Mouse (Mus musculus): ENCODE results near the gene Gm26992.

Gene Gm26992

DNA sequence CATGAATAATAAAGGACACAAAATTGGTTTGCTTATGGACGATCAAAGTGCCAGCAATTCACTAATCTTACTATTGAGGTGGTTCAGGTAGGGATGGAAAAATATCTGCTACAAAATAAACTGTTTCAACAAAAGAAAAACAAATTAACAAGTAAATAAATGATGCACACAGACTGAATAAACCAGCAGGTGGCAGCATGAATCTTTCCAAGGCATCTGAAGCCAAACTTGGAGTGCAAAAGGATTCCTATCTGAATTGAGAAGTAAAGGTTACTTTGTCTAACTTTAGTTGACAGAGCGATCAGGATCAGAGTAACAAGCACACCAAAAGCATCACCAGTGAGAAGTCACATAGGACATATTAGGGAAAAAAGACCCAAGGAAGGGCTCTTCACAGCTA lies 62.2 kb downstream of the Gm26992 start:
- peak; percentile 70 for DNase-seq

- no peak for DNase-seq
These were observed 69.0 kb downstream of the Gm26992 start for GRCm38 (mm10) chrX:103490853-103491252.

DNA sequence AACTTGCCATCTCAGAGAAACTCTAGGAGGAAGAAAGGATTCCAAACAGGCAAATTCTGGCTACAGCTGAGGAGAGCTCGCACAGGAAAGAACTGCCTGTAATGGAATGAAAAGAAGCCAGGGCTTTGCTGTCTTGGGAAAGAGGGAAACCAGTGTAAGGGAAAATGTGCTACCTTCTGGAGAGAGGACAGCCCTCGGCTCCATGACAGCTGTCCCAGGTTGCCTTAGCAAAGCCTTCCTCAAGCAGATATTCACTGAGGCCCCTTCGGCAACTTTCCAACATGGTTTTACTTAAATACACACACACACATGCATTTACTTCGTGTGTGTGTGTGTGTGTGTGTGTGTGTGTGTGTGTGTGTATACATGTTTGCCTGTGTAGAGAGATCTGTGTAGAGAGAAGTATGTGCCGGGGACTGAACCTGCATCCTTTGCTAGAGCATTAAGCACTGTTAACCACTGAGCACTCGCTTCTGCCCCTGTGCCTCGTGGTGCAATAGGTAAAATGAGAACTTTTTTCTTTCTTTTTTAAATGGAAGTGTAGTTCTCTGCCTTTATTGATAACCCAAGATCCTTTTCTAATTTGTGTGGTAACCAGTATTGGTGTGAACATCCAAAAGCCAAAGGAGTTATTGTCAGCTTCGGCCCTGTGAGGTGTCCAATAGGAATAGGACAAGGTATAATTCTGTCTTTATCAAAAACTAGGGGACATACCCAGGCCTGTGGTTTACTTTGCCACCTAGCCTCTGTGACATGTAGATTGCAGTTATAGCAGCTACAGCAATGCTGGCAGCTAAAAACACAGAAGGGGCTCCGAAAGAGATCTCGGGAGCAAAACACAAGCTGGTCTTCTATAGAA lies 70.8 kb downstream of the Gm26992 start:
- DNase-seq, result peak; percentile 64

GRCm38 (mm10) chrX:103493351-103494173 lies 71.8 kb downstream of the Gm26992 start:
- DNase-seq, result peak; percentile 79

DNA sequence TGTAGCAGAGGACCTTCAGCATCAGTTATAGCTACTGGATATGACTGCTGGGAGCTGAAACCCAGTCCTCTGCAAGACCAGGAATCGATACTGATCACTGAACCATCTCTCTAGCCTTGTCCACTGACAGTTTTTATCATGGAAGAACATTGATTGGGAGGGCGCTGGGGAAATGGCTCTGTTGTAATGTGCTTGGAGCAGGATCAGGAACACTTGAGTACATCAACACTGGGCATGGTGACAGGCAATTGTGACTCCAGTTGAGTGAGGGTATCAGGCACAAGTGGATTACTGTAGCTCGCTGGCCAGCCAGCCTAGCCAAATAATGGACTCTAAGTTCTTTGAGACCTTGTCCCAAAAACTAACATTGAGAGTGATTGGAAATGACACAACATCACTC lies 77.6 kb downstream of the Gm26992 start:
- no peak for DNase-seq

DNA sequence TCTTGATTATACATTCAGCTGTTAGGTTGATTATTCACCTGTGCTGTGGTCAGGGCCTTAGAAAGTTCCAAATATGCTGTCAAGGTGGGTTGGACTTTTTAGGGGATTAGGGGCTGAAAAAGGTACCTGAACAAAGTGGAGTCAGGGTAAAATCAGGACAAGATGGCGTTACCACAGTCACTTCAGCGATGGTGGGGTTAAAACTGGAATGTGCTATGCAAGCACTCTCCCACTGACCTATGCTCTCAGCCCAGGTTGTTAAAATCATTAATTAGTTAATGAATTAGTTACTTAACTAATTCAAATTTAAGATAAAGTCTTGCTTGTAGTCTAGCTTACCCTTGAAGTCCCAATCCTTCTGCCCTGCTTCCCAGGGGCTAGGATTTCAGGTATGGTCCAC lies 78.3 kb downstream of the Gm26992 start:
- DNase-seq, result no peak

DNA sequence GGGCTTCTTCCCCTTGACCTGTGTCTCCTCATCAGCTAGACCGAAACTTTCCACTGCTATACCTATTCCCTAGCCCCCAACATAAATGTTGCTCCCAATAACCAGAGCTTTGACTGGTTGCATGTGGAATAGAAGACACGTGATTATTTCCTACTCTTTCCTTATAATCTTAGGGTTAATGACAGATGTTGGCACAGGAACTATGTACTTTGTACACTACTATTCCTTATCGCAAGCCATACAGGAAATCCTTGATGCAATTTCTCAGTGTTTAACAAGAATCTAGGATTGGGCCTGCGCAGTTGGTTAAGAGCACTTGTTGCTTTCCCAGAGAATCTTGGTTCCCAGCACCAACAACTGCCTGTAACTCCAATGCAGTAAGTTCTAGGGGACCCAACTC lies 86.4 kb downstream of the Gm26992 start:
- DNase-seq, result no peak

DNA sequence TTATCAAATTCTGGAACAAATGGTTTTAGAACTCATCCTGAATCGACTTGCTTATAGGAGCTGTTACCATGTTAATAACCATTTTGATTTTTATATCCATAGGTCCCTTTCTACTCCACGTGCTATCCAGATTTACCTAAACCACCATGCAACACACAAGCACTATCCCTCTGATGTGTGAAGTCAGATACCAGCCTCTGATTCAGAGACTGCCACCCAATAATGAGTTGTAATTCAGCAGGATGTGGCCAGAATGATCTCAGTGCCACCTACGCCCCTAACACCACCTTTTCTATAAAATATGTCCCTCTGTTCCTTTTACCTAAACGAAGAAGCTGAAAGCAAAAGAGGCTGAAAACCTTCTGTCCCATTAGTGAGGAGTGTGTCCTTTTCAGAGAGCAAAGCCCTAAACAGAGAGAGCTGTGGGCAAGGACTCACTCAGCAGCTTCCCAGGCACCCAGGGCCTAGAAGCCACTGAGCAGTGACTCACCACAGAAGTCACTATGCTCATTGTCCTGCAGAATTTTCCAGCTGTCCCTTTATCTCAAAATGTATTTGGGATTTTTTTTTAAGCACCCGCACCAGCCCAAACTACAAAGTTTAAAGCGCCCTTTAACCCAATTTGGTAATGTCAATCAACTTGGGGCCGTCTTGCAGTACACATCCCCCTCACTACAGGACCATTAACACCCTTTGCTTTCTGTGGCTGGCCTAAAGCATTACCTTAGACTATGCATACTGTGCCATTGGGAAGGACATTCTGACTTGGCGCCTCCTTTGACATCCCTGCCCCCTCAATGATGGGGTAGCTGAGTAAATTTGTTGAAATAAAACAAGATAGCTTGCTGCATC lies 87.6 kb downstream of the Gm26992 start:
- no peak for DNase-seq

GRCm38 (mm10) chrX:103514782-103515181 lies 93.0 kb downstream of the Gm26992 start:
- no peak for DNase-seq

GRCm38 (mm10) chrX:103515346-103515745 lies 93.5 kb downstream of the Gm26992 start:
- no peak for DNase-seq

- no peak for DNase-seq
These were observed 97.0 kb downstream of the Gm26992 start for GRCm38 (mm10) chrX:103518798-103519197.

- no peak for DNase-seq
These were observed 97.7 kb downstream of the Gm26992 start for GRCm38 (mm10) chrX:103519547-103519946.

- DNase-seq, result no peak
These were observed 99.5 kb downstream of the Gm26992 start for GRCm38 (mm10) chrX:103521221-103521716.

DNA sequence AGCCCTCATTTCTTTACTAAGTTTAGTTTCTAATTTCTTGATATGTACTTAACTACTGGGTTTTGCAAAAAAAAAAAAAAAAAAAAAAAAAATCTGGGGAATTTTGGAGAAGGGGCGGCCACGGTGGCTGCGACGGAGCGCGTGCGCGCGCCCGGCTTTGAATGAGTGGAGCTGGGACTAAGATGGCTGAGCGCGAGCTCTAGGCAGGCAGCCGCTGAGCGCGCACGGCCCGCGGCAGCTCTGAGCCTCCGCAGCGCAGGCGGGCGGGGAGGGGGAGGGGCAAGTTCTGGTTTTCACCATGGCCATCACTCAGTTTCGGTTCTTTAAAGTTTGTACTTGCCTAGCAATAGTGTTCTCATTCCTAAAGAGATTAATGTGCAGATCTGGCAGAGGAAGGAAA lies 107.4 kb downstream of the Gm26992 start:
- DNase-seq, result peak; percentile 62

All from cerebellum, adult 9-10 months (tissue).